Mouse (Mus musculus): ENCODE measurements around the gene Scnn1g. TPM values are rescaled to one million over a fixed set of nuclear protein-coding genes. Genes with fewer than 3 reads are reported as not detected.

Scnn1g gene
- polyA plus RNA-seq, 1 experiment, result 34.8 TPM

- no peak overlapping the region for H3K4me3 ChIP-seq (ENCODE audit: insufficient read depth, low read depth, low read length)
Observed at GRCm38 (mm10) chr7:121778553-121778952, 44.3 kb downstream of the Scnn1g start.

DNA sequence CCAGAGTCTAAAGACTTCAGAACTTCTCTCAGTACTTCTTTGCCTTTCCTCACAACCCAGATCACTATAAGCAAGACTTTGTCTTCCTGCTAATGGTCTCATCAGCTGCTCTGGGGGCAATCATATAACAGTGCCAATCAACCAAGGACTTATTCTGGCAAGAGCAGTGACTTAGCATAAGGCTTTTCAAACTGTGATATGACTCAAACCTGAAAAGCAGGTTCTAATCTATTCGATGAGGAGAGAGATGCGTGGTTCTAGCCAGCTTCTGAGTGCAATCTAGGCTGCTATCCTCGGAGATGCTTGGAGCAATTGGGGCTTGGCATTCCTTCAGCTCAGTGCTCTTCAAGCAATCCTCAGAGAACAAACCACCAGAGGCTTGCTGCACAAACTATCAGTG lies 44.7 kb downstream of the Scnn1g start:
- Histone ChIP-seq H3K27ac (ENCODE audit: insufficient read depth, low read depth, low read length) (no peak overlapping the region), H3K4me3 (ENCODE audit: insufficient read depth, low read depth, low read length) (no peak overlapping the region), H3K36me3 (ENCODE audit: control insufficient read depth, insufficient read depth, low read length) (no peaks in the 10 kb centered on the region), H3K4me1 (ENCODE audit: control insufficient read depth, insufficient read depth, low read length) (no peaks in the 10 kb centered on the region), H3K27me3 (replicated peaks; ENCODE audit: control insufficient read depth, insufficient read depth, low read length) (no peaks in the 10 kb centered on the region)
- TF ChIP-seq CTCF (conservative IDR thresholded peaks at IDR 0.05; ENCODE audit: insufficient read depth, insufficient read length, low read depth, low read length), result no peak
- 62% methylated on average over 3 of the region's 3 CpGs for WGBS
- no peak for DNase-seq

More at GRCm38 (mm10) chr7:121778553-121778952, 44.3 kb downstream of the Scnn1g start:
- Histone ChIP-seq H3K36me3 (ENCODE audit: control insufficient read depth, insufficient read depth, low read length) (no peaks in the 10 kb centered on the region), H3K4me1 (ENCODE audit: control insufficient read depth, insufficient read depth, low read length) (no peaks in the 10 kb centered on the region), H3K27me3 (replicated peaks; ENCODE audit: control insufficient read depth, insufficient read depth, low read length) (no peaks in the 10 kb centered on the region), H3K27ac (ENCODE audit: insufficient read depth, low read depth, low read length) (no peak overlapping the region)
- TF ChIP-seq CTCF (conservative IDR thresholded peaks at IDR 0.05; ENCODE audit: insufficient read depth, insufficient read length, low read depth, low read length) (no peak), POLR2A (IDR thresholded peaks at IDR 0.05; ENCODE audit: low read depth, low read length) (no peak)
- 47% methylated on average over 1 of the region's 1 CpGs for WGBS
- DNase-seq, result no peak

GRCm38 (mm10) chr7:121779409-121779808 lies 45.1 kb downstream of the Scnn1g start:
- Histone ChIP-seq H3K27ac (ENCODE audit: insufficient read depth, low read depth, low read length) (no peak overlapping the region), H3K4me1 (ENCODE audit: control insufficient read depth, insufficient read depth, low read length) (no peaks in the 10 kb centered on the region), H3K36me3 (ENCODE audit: control insufficient read depth, insufficient read depth, low read length) (no peaks in the 10 kb centered on the region), H3K4me3 (ENCODE audit: insufficient read depth, low read depth, low read length) (no peak overlapping the region), H3K27me3 (replicated peaks; ENCODE audit: control insufficient read depth, insufficient read depth, low read length) (no peaks in the 10 kb centered on the region)
- TF ChIP-seq CTCF (conservative IDR thresholded peaks at IDR 0.05; ENCODE audit: insufficient read depth, insufficient read length, low read depth, low read length) (no peak), POLR2A (IDR thresholded peaks at IDR 0.05; ENCODE audit: low read depth, low read length) (no peak)
- DNase-seq, result no peak

- Histone ChIP-seq H3K27me3 (replicated peaks; ENCODE audit: control insufficient read depth, insufficient read depth, low read length) (no peaks in the 10 kb centered on the region), H3K4me3 (ENCODE audit: insufficient read depth, low read depth, low read length) (no peak overlapping the region), H3K4me1 (ENCODE audit: control insufficient read depth, insufficient read depth, low read length) (no peaks in the 10 kb centered on the region), H3K36me3 (ENCODE audit: control insufficient read depth, insufficient read depth, low read length) (no peaks in the 10 kb centered on the region), H3K27ac (ENCODE audit: insufficient read depth, low read depth, low read length) (peak overlapping the region; percentile 38; the same call in 1 of the 2 replicates)
- WGBS, result 34% methylated on average over 3 of the region's 3 CpGs
- TF ChIP-seq POLR2A (IDR thresholded peaks at IDR 0.05; ENCODE audit: low read depth, low read length) (no peak), CTCF (conservative IDR thresholded peaks at IDR 0.05; ENCODE audit: insufficient read depth, insufficient read length, low read depth, low read length) (no peak)
- DNase-seq, result peak; percentile 14
Observed at GRCm38 (mm10) chr7:121782188-121782909, 48.1 kb downstream of the Scnn1g start.

DNA sequence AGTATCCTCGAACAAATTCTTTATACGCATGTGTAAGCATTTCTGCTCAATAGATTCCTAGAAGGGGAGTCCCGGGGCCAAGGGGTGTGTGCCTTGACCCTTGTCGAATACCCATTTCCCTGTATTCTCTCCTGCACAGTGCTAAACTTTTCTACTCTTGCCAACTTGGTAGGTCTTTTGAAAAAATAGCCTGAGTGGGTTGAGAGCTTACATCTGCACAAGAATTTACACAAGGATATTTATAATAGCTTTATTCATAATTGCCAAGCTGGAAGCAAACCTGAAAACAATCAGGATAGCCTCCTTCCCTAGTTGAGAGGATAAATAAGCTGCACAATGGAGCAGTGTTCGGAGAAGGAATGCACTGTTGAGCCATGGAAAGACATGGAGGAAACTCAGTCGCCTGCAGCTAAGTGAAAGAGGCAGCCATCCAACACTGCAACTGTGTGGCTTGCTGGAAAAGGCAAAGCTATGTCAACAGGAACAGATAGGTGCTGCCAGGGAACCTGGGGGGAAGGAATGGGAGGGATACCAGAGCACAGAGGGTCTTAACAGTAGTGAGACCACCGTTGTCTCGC lies 51.5 kb downstream of the Scnn1g start:
- WGBS, result 64% methylated on average over 8 of the region's 8 CpGs
- TF ChIP-seq CTCF (conservative IDR thresholded peaks at IDR 0.05; ENCODE audit: insufficient read depth, insufficient read length, low read depth, low read length), result no peak
- Histone ChIP-seq H3K27me3 (replicated peaks; ENCODE audit: control insufficient read depth, insufficient read depth, low read length) (no peaks in the 10 kb centered on the region), H3K4me3 (ENCODE audit: insufficient read depth, low read depth, low read length) (no peak overlapping the region), H3K27ac (ENCODE audit: insufficient read depth, low read depth, low read length) (no peak overlapping the region), H3K36me3 (ENCODE audit: control insufficient read depth, insufficient read depth, low read length) (no peaks in the 10 kb centered on the region), H3K4me1 (ENCODE audit: control insufficient read depth, insufficient read depth, low read length) (no peaks in the 10 kb centered on the region)
- DNase-seq, result no peak

DNA sequence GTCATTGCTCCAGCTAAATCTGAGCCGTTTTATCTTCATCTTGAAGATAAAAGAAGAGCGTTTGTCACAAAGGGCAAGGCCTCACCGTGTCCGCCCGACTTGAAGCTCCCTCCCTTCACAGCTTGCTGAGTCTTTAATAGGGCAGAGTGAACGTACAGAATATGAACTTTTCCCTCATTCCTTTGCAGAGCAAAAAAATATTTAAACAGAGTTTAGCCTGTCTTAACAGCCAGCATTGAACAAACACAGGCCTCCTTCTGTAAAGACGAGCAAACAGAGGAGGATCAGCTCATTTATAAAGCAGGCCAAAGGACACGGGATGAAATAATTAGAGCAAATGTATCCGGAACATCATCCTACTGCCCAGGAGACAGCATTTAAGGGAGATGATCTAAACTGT lies 63.5 kb downstream of the Scnn1g start:
- DNase-seq, result no peak
- Histone ChIP-seq H3K4me3 (ENCODE audit: insufficient read depth, low read depth, low read length) (no peak overlapping the region), H3K27ac (ENCODE audit: insufficient read depth, low read depth, low read length) (no peak overlapping the region), H3K36me3 (ENCODE audit: control insufficient read depth, insufficient read depth, low read length) (no peaks in the 10 kb centered on the region), H3K4me1 (ENCODE audit: control insufficient read depth, insufficient read depth, low read length) (no peaks in the 10 kb centered on the region), H3K27me3 (replicated peaks; ENCODE audit: control insufficient read depth, insufficient read depth, low read length) (no peaks in the 10 kb centered on the region)
- TF ChIP-seq POLR2A (IDR thresholded peaks at IDR 0.05; ENCODE audit: low read depth, low read length) (no peak), CTCF (conservative IDR thresholded peaks at IDR 0.05; ENCODE audit: insufficient read depth, insufficient read length, low read depth, low read length) (no peak)
- 64% methylated on average over 9 of the region's 9 CpGs for WGBS

DNA sequence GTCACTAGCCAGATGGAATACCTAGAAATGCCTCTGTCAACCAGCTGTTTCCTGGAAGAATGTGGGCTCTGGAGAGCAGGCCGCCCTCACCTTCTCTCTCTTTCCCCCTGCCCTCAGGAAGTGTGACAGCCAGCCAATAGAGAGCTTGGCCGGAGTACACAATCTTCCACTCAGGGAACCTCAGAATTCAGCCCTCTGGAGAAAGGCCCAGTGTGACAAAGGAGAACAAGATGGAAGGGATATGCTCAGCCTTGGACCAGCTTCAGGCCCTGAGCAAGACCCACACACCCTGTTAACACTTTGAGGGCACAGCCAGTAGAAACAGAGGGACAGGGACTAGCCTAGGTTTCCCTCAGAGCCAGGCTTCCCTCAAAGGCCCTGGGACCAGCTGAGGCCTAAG lies 68.2 kb downstream of the Scnn1g start:
- 69% methylated on average over 2 of the region's 2 CpGs for WGBS
- DNase-seq, result peak; percentile 2
- TF ChIP-seq CTCF (conservative IDR thresholded peaks at IDR 0.05; ENCODE audit: insufficient read depth, insufficient read length, low read depth, low read length), result no peak
- TF ChIP-seq POLR2A (IDR thresholded peaks at IDR 0.05; ENCODE audit: low read depth, low read length), result no peak
- no peak overlapping the region for H3K4me3 ChIP-seq (ENCODE audit: insufficient read depth, low read depth, low read length)
- H3K4me1 ChIP-seq (ENCODE audit: control insufficient read depth, insufficient read depth, low read length), result no peaks in the 10 kb centered on the region
- no peaks in the 10 kb centered on the region for H3K36me3 ChIP-seq (ENCODE audit: control insufficient read depth, insufficient read depth, low read length)
- H3K27ac ChIP-seq (ENCODE audit: insufficient read depth, low read depth, low read length), result no peak overlapping the region
- H3K27me3 ChIP-seq (replicated peaks; ENCODE audit: control insufficient read depth, insufficient read depth, low read length), result no peaks in the 10 kb centered on the region
